Mouse (Mus musculus) embryonic facial prominence, embryonic 13.5 days (tissue): ENCODE results near the gene Pon3. TPM values are rescaled to one million over a fixed set of nuclear protein-coding genes. Genes with fewer than 3 reads are reported as not detected.

Experiments used
- ATAC-seq: fragments of 200-750 bp; cut with Nextera tagmentation; 2 replicates; pipeline ENCODE4 v1.8.0; 2017; ENCODE audit warnings: low read depth; ENCODE audit not compliant: insufficient number of reproducible peaks, insufficient read depth, low FRiP score, low TSS enrichment
- H3K27ac ChIP-seq: fragments of 300-500 bp; sonication (generic); 2 replicates; pipeline ENCODE4 v1.5.1; 2015; ENCODE audit warnings: moderate library complexity, mild to moderate bottlenecking, inconsistent platforms
- H3K27me3 ChIP-seq: fragments of 300-500 bp; sonication (generic); 2 replicates; pipeline ENCODE4 v1.6.1; 2015; ENCODE audit warnings: mild to moderate bottlenecking, inconsistent platforms
- H3K36me3 ChIP-seq: fragments of 300-500 bp; sonication (generic); 2 replicates; pipeline ENCODE4 v1.6.1; 2015; ENCODE audit warnings: mild to moderate bottlenecking, inconsistent platforms
- H3K4me1 ChIP-seq: fragments of 300-500 bp; sonication (generic); 2 replicates; pipeline ENCODE4 v1.6.1; 2015; ENCODE audit warnings: inconsistent platforms
- H3K4me2 ChIP-seq: fragments of 300-500 bp; sonication (generic); 2 replicates; pipeline ENCODE4 v1.6.1; 2015; ENCODE audit warnings: moderate library complexity, mild to moderate bottlenecking, inconsistent platforms
- H3K4me3 ChIP-seq: fragments of 300-500 bp; sonication (generic); 2 replicates; pipeline ENCODE4 v1.5.1; 2015; ENCODE audit warnings: mild to moderate bottlenecking, inconsistent platforms
- H3K9ac ChIP-seq: fragments of 300-500 bp; sonication (generic); 2 replicates; pipeline ENCODE4 v1.6.1; 2015; ENCODE audit warnings: mild to moderate bottlenecking, inconsistent platforms
- H3K9me3 ChIP-seq: fragments of 300-500 bp; sonication (generic); 2 replicates; pipeline ENCODE4 v1.6.1; 2016; ENCODE audit warnings: inconsistent platforms
- WGBS: fragments of 180-500 bp; shearing (Covaris S2); methylation state at CpG from one replicate; pipeline ENCODE4 v1.1.7; 2015; ENCODE audit warnings: mixed read lengths; 5-methylcytosine and 5-hydroxymethylcytosine counted together
- polyA plus RNA-seq: library from polyadenylated mRNA; unstranded; fragments of >200 nt; fragmentation: Nextera tagmentation; extraction: Ambion mirVana; gene quantifications from 2 replicates; pipeline ENCODE4 v1.2.1, GENCODE M21; 2015

Pon3 gene
- 7.1 and 7.9 TPM in 2 replicates for polyA plus RNA-seq

DNA sequence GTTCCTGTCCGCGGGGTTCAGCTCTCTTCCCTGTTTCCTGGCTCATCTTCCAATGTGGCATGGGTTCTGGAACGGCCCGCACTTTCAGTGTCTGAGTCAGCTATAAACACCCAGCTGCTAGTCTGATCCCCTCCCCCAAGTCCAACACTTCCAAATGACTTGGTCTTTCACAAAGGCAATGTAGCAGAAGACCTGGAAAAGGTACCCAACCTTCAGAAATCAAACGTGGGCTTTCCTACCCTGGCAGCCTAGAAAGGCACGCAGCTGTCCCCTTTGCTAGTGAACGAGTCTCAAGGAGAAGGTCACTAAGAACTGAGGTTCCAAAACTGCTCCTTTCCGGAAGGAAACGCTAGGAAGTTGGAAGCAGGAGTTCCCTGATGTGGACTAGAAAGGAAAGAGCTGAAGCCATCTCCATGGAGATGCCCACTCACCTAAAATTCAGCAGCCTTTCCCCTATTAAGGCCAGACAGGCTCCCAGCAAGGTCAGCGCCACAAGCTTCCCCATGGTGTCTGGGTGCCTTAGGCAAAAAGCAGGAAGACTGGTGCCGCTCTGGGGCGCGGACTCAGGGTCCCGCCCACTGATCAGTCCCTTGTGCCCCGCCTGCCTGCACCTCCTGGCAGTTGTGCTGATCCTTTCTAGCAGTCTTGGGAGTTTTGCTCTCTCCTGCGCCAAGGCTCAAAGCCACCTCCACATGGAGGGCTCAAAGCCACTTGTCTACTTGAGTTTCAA, at the start of gene Pon3:
TSS of gene Pon3 (minus strand) at position 565 of the 730 bp plus-strand sequence.
- Histone ChIP-seq H3K36me3 (no peaks in the 10 kb centered on the region), H3K27me3 (no peaks in the 10 kb centered on the region), H3K4me3 (peak within 1 kb of the TSS; percentile 39), H3K4me2 (peak within 1 kb of the TSS; percentile 62), H3K27ac (no peak within 1 kb of the TSS), H3K4me1 (peaks cover 9% of the 10 kb centered on the region; the same call in 1 of the 2 replicates), H3K9ac (peak within 1 kb of the TSS; percentile 40; the same call in 1 of the 2 replicates), H3K9me3 (no peaks in the 10 kb centered on the region)
- WGBS, result 10% methylated on average over 16 of the region's 16 CpGs
- ATAC-seq, result 0 out of 2 replicates have a peak, but pooled peaks have one; percentile 67

DNA sequence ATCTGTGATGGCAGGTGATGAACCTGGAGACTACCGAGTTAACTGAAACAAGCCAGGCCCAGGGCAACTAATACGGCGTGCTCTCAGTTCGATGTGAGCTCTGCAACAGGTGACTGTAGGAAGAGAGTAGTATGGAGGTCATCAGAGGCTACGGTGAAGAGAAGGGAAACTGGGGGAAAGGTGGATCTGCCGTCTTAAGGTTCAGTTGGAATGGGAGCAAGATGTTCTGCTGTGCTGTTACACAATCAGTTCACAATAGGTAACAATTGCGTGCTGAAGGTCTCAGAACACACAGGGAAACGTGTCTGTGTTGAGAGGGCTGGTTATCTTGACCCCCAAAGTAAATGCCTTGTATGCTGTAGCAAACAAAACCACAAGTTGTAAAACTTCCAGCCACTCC, 48.9 kb upstream of the Pon3 start:
- H3K4me1 ChIP-seq, result no peaks in the 10 kb centered on the region
- H3K27me3 ChIP-seq, result no peaks in the 10 kb centered on the region
- WGBS, result 84% methylated on average over 8 of the region's 8 CpGs
- no peak overlapping the region for H3K4me2 ChIP-seq
- H3K27ac ChIP-seq, result no peak overlapping the region
- no peak overlapping the region for H3K9ac ChIP-seq
- H3K9me3 ChIP-seq, result 0 out of 2 replicates have a peak, but pooled peaks cover 3% of the 10 kb centered on the region
- ATAC-seq, result no peak
- H3K36me3 ChIP-seq, result no peaks in the 10 kb centered on the region
- H3K4me3 ChIP-seq, result no peak overlapping the region

DNA sequence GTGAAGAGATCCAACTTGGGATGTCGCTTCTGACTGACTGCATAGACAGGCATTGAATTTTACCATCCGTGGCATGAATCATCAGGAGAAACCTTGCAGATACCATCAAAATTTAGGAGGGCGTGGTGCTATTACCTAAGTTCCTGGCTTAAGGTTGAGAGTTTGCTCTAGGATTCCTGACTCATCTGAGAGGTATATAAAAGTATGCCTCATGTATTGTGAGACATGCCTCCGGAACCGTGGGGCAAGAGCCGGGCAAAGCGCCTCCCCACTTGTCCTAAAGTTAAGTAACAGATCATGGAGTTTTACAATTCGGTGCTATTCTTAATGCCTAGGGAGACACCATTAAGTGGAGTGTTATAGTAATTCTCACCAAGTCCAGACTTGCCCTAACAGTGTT, 44.5 kb upstream of the Pon3 start:
- H3K4me3 ChIP-seq, result no peak overlapping the region
- 84% methylated on average over 8 of the region's 8 CpGs for WGBS

DNA sequence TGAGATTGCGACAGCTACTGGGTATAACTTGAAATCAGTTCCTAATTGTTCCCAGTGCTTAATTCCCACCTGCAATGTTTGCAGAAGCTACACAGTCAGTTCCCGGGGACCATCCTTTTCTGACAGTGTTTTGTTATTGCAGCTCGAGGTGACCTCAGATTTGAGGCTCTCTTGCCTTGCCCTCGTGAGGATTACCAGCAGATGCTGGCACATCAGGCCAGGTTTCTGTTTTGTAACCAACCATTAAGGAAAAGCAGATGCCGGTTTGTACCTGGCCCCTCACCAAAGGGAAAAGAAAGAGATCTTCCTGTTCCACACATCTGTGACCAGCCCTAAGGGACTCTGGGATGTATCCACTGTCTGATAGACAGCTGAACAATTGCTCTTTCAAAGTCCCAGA, 43.5 kb upstream of the Pon3 start:
- Histone ChIP-seq H3K9me3 (0 out of 2 replicates have a peak, but pooled peaks cover 3% of the 10 kb centered on the region), H3K4me3 (no peak overlapping the region), H3K9ac (no peak overlapping the region), H3K27ac (no peak overlapping the region), H3K27me3 (no peaks in the 10 kb centered on the region), H3K36me3 (no peaks in the 10 kb centered on the region), H3K4me1 (no peaks in the 10 kb centered on the region), H3K4me2 (no peak overlapping the region)
- ATAC-seq, result no peak
- 40% methylated on average over 5 of the region's 5 CpGs for WGBS

More for the DNA sequence above, 44.5 kb upstream of the Pon3 start:
- Histone ChIP-seq H3K27me3 (no peaks in the 10 kb centered on the region), H3K9ac (no peak overlapping the region), H3K27ac (no peak overlapping the region), H3K36me3 (no peaks in the 10 kb centered on the region), H3K4me1 (no peaks in the 10 kb centered on the region), H3K9me3 (0 out of 2 replicates have a peak, but pooled peaks cover 3% of the 10 kb centered on the region), H3K4me2 (no peak overlapping the region)
- ATAC-seq, result no peak

DNA sequence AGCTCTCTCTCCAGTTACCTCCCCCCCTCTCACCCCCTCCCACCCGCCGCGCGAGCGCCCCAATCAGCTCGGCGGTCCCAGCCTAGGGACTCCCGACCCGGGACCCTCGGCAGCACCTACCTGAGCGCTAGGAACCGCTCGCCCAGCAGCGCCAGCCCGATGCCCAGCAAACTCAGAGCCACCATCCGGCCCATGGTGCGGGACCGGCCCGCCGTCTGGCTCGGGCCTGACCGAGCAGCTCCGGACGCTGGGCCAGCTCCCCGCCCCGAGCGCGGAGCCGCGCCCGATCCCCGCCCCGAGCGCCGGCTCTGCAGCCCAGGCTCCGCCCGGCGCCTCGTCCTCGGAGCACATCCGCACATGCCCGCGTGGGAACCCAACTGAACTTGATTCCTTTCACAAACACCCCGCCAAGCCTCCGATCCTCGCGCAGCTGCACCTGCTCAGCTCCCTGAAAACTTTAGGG, 42.0 kb upstream of the Pon3 start, which contains the start of gene Pon2:
TSS of gene Pon2 (minus strand) at position 364 of the 463 bp plus-strand sequence.
- Histone ChIP-seq H3K4me2 (peak within 1 kb of the TSS; percentile 77), H3K4me1 (peaks cover 5% of the 10 kb centered on the region; the same call in 1 of the 2 replicates), H3K27me3 (no peaks in the 10 kb centered on the region), H3K9ac (peak within 1 kb of the TSS; percentile 77), H3K27ac (peak within 1 kb of the TSS; percentile 78), H3K9me3 (no peaks in the 10 kb centered on the region), H3K36me3 (no peaks in the 10 kb centered on the region), H3K4me3 (peak within 1 kb of the TSS; percentile 66)
- under 1% methylated on average over 39 of the region's 47 CpGs for WGBS
- peak; percentile 88 for ATAC-seq

DNA sequence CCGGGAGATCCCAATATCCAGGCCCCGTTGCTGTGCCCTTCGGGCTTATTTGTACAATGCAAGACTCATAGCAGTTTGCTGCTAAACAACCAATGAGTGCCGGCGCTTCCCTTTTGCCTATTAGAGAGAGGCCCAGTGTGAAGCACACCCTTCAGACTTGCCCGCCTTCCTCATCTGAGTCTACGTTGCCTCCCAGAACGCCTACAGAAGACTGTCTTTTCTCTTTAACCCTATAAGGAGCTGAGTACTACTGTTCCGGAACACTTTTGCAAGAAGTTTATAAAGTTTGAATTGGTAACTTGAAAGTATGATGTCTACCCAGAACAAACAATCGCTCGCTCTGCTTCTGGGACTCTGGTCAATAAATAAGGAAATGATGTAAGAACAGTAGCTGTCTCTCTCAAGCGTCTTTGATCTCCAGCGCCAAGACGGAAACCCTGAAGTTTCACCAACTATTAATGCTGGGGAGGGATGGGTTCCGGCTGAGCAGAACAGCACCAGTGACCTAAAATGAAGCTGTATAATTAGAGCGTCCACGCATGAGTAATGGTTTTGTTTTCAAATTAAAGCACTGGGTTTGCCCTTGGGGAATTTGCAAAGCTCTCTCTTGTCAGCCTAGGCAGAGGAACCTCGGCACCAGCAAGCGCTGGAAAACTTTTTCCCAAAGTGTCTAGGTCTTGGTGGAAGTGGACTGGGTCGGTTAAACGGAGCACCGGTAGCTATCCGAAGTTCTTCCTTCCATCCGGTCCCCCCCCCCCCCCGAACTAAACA, 41.4 kb upstream of the Pon3 start:
- 2% methylated on average over 23 of the region's 25 CpGs for WGBS

DNA sequence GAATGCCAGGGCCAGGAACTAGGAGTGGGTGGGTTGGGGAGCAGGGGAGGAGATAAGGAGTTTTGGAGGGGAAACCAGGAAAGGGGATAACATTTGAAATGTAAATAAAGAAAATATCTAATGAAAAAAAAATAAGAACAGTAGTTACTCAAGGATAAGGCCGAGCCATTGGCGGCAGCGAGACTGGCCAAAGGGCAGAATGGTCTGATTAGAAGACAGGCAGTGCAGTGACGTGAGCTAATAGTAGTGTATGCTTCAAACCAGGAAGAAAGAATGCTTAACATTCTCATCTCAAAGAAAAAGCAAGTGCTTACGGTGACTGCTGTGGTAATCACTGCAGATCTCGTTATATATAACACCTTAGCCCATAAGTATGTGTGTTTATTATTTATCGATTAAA, 40.0 kb upstream of the Pon3 start:
- Histone ChIP-seq H3K9me3 (no peaks in the 10 kb centered on the region), H3K9ac (no peak overlapping the region), H3K27me3 (no peaks in the 10 kb centered on the region), H3K4me3 (no peak overlapping the region), H3K4me1 (peaks cover 5% of the 10 kb centered on the region; the same call in 1 of the 2 replicates), H3K36me3 (no peaks in the 10 kb centered on the region), H3K27ac (no peak overlapping the region), H3K4me2 (no peak overlapping the region)
- 93% methylated on average over 7 of the region's 7 CpGs for WGBS
- ATAC-seq, result no peak

More for the DNA sequence above, 41.4 kb upstream of the Pon3 start:
- Histone ChIP-seq H3K4me3 (peak overlapping the region; percentile 66), H3K4me1 (peaks cover 5% of the 10 kb centered on the region; the same call in 1 of the 2 replicates), H3K9ac (peak overlapping the region; percentile 77), H3K36me3 (no peaks in the 10 kb centered on the region), H3K9me3 (no peaks in the 10 kb centered on the region), H3K27me3 (no peaks in the 10 kb centered on the region), H3K27ac (peak overlapping the region; percentile 78), H3K4me2 (peak overlapping the region; percentile 77)
- ATAC-seq, result peak; percentile 69

DNA sequence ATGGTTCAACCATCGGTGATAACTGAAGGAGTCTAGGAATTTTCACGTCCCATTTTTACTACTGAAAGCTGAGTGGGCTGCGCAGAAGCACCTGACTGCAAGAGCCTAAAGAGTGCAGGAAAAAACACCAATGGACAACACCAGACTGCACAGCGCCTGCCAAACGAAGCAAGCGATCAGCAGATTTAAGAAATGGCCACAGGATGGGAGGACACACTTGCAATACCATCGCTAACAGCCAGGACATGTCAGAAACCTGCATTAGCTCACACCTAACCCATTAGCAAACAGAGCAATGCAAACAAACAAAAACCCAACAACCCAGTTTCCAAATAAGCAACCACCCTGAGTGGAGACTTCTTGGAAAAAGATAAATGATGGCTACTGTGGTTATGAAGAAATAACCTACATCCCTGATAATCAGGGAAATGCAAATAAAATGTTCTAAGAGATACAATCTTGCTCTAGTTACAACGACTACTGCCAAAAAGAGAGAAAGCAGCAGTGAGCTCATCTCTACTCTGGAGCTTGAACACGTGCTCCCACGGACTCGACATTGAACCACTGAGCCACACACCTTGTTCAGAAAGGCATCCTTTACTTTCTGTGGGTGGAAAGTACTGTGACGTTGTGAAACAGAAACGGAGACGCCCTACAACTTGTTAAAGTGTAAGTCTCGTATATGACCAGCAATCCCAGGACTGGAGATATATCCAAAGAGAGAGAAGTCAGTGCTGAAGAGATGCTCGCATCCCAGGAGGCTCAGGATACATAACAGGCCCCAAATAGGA, 38.8 kb upstream of the Pon3 start:
- no peak overlapping the region for H3K9ac ChIP-seq
- H3K27me3 ChIP-seq, result no peaks in the 10 kb centered on the region
- no peak overlapping the region for H3K4me3 ChIP-seq
- no peaks in the 10 kb centered on the region for H3K9me3 ChIP-seq
- no peaks in the 10 kb centered on the region for H3K36me3 ChIP-seq
- H3K27ac ChIP-seq, result no peak overlapping the region
- ATAC-seq, result no peak
- WGBS, result 91% methylated on average over 16 of the region's 16 CpGs
- no peak overlapping the region for H3K4me2 ChIP-seq
- H3K4me1 ChIP-seq, result peaks cover 5% of the 10 kb centered on the region; the same call in 1 of the 2 replicates

DNA sequence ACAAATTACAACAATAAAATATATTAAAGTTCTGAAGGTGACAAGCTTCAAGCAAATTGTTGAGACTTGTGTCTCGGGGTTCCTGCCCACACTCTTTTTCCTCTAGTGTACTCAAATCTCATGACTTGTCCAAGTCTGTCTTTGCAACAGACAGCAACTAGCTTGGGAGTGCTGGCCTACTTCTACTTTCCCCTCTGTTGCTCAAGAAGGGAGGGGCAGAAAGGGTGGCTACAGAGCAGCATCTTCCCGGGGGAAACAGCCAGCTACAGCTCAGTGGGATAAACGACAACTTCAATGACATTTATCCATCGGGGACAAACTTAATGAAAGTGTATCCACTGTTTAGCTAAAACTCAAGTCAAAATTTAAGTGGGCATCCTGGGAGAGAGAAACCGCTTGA, 36.8 kb upstream of the Pon3 start:
- no peaks in the 10 kb centered on the region for H3K27me3 ChIP-seq
- no peak overlapping the region for H3K4me2 ChIP-seq
- H3K36me3 ChIP-seq, result no peaks in the 10 kb centered on the region
- no peak for ATAC-seq
- H3K9me3 ChIP-seq, result no peaks in the 10 kb centered on the region
- peaks cover 12% of the 10 kb centered on the region; the same call in 1 of the 2 replicates for H3K4me1 ChIP-seq
- H3K4me3 ChIP-seq, result no peak overlapping the region
- no peak overlapping the region for H3K27ac ChIP-seq
- no peak overlapping the region for H3K9ac ChIP-seq
- 77% methylated on average over 5 of the region's 5 CpGs for WGBS

DNA sequence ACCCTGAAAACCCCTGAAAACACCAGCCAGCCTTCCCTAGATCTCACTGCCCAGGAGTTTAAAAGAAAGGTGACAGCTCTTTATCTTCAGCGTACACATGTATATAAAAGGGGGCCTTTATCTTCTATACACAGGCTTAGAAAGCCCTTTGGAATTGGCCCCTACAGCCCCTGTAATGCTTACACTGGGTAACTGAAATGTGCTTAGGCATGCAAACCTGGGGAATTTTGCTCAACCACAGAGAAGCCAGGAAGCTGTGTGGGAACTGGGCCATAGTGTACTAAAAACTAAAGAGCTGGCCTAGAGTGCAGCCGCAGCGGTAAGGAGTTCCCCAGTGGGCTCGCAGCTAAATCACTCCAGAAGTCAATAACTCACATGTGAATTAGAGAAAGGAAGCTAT, 35.4 kb upstream of the Pon3 start:
- H3K36me3 ChIP-seq, result no peaks in the 10 kb centered on the region
- ATAC-seq, result no peak
- H3K4me3 ChIP-seq, result no peak overlapping the region
- H3K9me3 ChIP-seq, result no peaks in the 10 kb centered on the region
- H3K27me3 ChIP-seq, result no peaks in the 10 kb centered on the region
- no peak overlapping the region for H3K9ac ChIP-seq
- peaks cover 17% of the 10 kb centered on the region; the same call in 1 of the 2 replicates for H3K4me1 ChIP-seq
- H3K27ac ChIP-seq, result no peak overlapping the region
- WGBS, result 66% methylated on average over 4 of the region's 4 CpGs
- H3K4me2 ChIP-seq, result no peak overlapping the region

DNA sequence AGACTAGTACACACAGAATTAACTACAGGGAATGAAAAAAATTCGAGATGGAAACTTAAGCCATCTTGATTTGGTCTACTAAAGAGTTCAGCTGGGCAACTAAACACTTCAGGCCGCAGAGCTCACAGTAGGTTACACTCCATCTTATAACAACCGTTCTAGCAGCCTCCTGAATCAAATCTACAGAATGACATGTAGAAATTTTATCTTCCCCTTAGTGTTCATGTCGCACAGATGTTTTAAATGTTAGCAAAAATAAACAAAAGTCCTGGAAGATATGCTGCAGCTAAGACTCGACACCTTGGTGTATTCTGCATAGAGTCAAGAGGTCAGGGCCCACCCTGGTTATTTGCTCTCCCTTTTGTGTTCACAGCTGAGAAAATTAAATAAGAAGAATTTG, 31.8 kb upstream of the Pon3 start:
- H3K27ac ChIP-seq, result no peak overlapping the region
- ATAC-seq, result no peak
- no peak overlapping the region for H3K4me3 ChIP-seq
- H3K27me3 ChIP-seq, result no peaks in the 10 kb centered on the region
- H3K36me3 ChIP-seq, result no peaks in the 10 kb centered on the region
- H3K9ac ChIP-seq, result no peak overlapping the region
- no peak overlapping the region for H3K4me2 ChIP-seq
- 43% methylated on average over 5 of the region's 5 CpGs for WGBS
- no peaks in the 10 kb centered on the region for H3K9me3 ChIP-seq
- H3K4me1 ChIP-seq, result peaks cover 12% of the 10 kb centered on the region; the same call in 1 of the 2 replicates
